Mouse (Mus musculus) neural tube, embryonic 11.5 days (tissue): ENCODE data around the gene Tcf20. TPM values are rescaled to one million over a fixed set of nuclear protein-coding genes. Genes with fewer than 3 reads are reported as not detected.
"Not testable (repeated sequence)": the region's sequence is repeated elsewhere in the genome, so short reads cannot be mapped to it uniquely, and the experiment has no call there.

ENCODE experiments used
- ATAC-seq: fragments of 200-750 bp; cut with Nextera tagmentation; 2 replicates; pipeline ENCODE4 v1.8.0; 2017; ENCODE audit warnings: moderate number of reproducible peaks, mild to moderate bottlenecking, moderate TSS enrichment, moderate library complexity; ENCODE audit not compliant: insufficient read depth, low FRiP score, low TSS enrichment
- DNase-seq: peaks from one replicate; pipeline ENCODE4 v3.0.0-alpha.2; 2015; ENCODE audit warnings: low spot score
- H3K27ac ChIP-seq: fragments of 300-500 bp; sonication (generic); 2 replicates; pipeline ENCODE4 v1.5.1; 2014; ENCODE audit warnings: low read depth, mild to moderate bottlenecking, low read length
- H3K27me3 ChIP-seq: fragments of 300-500 bp; sonication (generic); 2 replicates; pipeline ENCODE4 v1.6.1; 2014; ENCODE audit warnings: mild to moderate bottlenecking, low read length, mixed read lengths; ENCODE audit not compliant: control insufficient read depth, insufficient read depth
- H3K36me3 ChIP-seq: fragments of 300-500 bp; sonication (generic); 2 replicates; pipeline ENCODE4 v1.6.1; 2014; ENCODE audit warnings: mild to moderate bottlenecking, low read length, moderate library complexity, mixed read lengths; ENCODE audit not compliant: control insufficient read depth, insufficient read depth
- H3K4me1 ChIP-seq: fragments of 300-500 bp; sonication (generic); 2 replicates; pipeline ENCODE4 v1.6.1; 2014; ENCODE audit warnings: low read length, mixed read lengths; ENCODE audit not compliant: control insufficient read depth, insufficient read depth
- H3K4me2 ChIP-seq: fragments of 300-500 bp; sonication (generic); 2 replicates; pipeline ENCODE4 v1.6.1; 2014; ENCODE audit warnings: low read depth, mild to moderate bottlenecking, moderate library complexity
- H3K4me3 ChIP-seq: fragments of 300-500 bp; sonication (generic); 2 replicates; pipeline ENCODE4 v1.5.1; 2014; ENCODE audit warnings: low read depth, low read length
- H3K9ac ChIP-seq: fragments of 300-500 bp; sonication (generic); 2 replicates; pipeline ENCODE4 v1.6.1; 2014; ENCODE audit warnings: mild to moderate bottlenecking, low read length
- H3K9me3 ChIP-seq: fragments of 300-500 bp; sonication (generic); 2 replicates; pipeline ENCODE4 v1.6.1; 2016; ENCODE audit warnings: low read length; ENCODE audit not compliant: control insufficient read depth
- WGBS: fragments of 180-500 bp; shearing (Covaris S2); extraction: QIAGEN DNeasy Blood & Tissue Kit; methylation state at CpG from one replicate; pipeline ENCODE4 v1.1.7; 2014; 5-methylcytosine and 5-hydroxymethylcytosine counted together
- polyA plus RNA-seq: library from polyadenylated mRNA; unstranded; fragments of >200 nt; fragmentation: Nextera tagmentation; extraction: Ambion mirVana; gene quantifications from 2 replicates; pipeline ENCODE4 v1.2.1, GENCODE M21; 2014

The Tcf20 gene
- polyA plus RNA-seq, 1 experiment from 2014 or later = 12.4 TPM

DNA sequence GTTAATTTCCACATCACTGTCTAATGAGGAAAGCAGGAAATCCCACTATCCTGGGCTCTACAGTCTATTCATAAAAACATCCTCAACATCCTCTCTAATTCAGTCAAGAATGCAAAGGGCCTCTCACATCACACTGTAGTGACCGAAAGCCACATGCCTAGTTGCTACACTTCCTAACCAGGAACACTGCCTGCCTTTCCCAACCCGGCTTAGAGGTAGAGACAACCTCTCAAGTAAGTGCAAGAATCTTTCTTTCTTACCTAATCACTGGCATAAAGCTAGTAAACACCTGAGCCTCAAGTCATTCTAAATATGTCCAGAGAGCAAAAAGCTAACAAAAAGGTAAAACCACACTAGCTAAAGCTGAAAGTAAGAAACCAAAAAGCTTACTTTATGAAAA, 110.8 kb downstream of the Tcf20 start:
- no peaks in the 10 kb centered on the region for H3K36me3 ChIP-seq
- DNase-seq (no peak), ATAC-seq (no peak)
- no peak overlapping the region for H3K4me2 ChIP-seq
- H3K4me1 ChIP-seq = no peaks in the 10 kb centered on the region
- H3K9me3 ChIP-seq = no peaks in the 10 kb centered on the region
- no peaks in the 10 kb centered on the region for H3K27me3 ChIP-seq
- no peak overlapping the region for H3K9ac ChIP-seq
- H3K27ac ChIP-seq = no peak overlapping the region
- 95% methylated on average over 2 of the region's 2 CpGs for WGBS
- no peak overlapping the region for H3K4me3 ChIP-seq

DNA sequence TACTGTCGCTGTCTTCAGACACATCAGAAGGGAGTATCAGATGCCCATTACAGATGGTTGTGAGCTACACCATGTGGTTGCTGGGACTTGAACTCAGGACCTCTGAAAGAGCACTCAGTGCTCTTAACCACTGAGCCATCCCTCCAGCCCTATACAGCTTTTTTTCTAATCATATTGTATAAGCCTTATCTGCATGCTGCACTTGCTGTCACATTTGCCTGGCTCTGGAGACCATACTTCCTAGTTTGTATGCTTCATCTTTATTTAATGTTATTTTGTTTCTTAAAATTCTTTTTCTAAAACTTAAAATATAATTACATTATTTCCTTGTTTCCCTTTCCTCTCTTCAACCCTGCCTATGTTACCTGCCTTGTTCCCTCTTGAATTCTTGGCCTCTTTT, 115.6 kb downstream of the Tcf20 start:
- Histone ChIP-seq H3K27ac (no peak overlapping the region), H3K4me2 (no peak overlapping the region), H3K4me1 (no peaks in the 10 kb centered on the region), H3K27me3 (no peaks in the 10 kb centered on the region), H3K36me3 (no peaks in the 10 kb centered on the region), H3K9me3 (no peaks in the 10 kb centered on the region), H3K4me3 (no peak overlapping the region), H3K9ac (no peak overlapping the region)
- DNase-seq (no peak), ATAC-seq (no peak)
- 98% methylated on average over 1 of the region's 1 CpGs for WGBS

DNA sequence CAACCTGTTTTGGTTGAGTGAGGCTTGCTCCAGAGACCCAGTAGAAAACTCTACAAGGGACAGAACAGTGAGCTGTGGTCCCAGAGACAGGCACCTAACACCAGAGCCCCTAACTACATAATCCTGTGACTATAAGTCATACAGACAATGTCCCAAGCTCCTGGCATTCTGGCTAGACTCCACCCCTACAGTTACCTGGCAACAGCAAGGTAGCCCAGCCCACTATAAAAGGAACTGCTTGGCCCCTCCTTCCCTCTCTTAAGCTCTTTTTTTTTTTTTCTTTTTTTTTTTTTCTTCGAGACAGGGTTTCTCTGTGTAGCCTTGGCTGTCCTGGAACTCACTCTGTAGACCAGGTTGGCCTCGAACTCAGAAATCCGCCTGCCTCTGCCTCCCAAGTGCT, 121.4 kb downstream of the Tcf20 start:
- H3K27ac ChIP-seq, H3K9ac ChIP-seq, H3K4me3 ChIP-seq, H3K9me3 ChIP-seq, H3K36me3 ChIP-seq, H3K4me1 ChIP-seq, ATAC-seq, DNase-seq, H3K27me3 ChIP-seq, H3K4me2 ChIP-seq: not testable (repeated sequence)
- WGBS = 100% methylated on average over 3 of the region's 3 CpGs

DNA sequence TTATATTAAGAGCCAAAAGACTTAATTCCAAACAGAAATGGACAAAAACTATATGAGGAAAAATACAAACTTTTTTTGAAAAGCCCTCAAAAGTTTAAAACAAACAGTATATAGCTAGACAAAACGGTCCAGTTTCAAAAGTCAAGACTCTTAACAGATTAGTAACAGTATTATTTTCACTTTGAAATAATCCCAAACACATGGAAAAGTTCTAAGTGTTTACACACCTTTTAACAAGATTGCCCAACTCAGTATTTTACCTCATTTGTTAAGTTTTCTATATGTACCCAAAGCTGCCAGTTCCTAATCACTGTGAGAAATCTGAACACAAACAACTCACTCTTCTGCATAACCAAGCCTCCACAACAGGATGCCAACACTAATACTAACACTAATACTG, 124.0 kb downstream of the Tcf20 start:
- Histone ChIP-seq H3K27ac (no peak overlapping the region), H3K4me3 (no peak overlapping the region), H3K9ac (no peak overlapping the region), H3K27me3 (no peaks in the 10 kb centered on the region), H3K36me3 (no peaks in the 10 kb centered on the region; the same call in 1 of the 2 replicates), H3K9me3 (no peaks in the 10 kb centered on the region), H3K4me1 (no peaks in the 10 kb centered on the region), H3K4me2 (no peak overlapping the region)
- DNase-seq (no peak), ATAC-seq (no peak)
- 93% methylated on average over 1 of the region's 1 CpGs for WGBS

DNA sequence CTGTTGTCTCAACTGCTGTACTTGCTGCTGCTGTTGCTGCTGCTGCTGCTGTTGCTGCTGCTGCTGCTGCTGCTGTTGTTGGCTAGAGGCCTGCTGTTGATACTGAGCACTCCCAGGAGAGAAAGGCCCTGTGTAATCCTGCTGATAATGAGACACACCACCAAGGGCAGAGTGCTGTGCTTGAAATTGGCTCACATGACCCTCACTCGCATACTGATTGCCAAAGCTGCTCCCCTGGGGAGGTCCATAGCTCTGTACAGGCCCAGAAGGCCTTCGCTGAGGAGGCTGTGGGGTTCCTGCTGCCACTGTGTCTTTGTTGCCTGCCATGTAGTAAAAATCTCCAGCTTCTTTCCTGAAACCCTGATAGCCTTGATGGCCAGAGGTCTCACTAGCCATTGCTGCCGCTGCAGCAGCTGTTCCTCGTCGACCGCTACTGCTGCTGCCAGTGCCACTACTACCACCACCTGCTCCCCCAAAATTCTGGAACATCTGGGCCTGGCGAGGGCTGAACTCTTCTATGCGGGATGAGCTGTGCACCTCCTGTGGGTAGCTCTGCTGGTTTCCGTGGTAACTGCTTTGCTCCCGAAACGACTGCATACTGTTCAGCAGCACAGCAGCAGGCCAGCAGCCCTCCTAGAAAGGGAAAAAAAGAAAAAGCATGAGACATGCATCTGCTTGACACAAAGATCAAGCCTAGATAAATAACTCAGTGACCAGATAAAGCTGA, 130.9 kb downstream of the Tcf20 start:
- peak; percentile 45 for DNase-seq
- no peak; the same call in 1 of the 2 replicates for ATAC-seq
- Histone ChIP-seq H3K4me2 (no peak overlapping the region), H3K4me1 (peaks cover 6% of the 10 kb centered on the region), H3K36me3 (peaks cover 11% of the 10 kb centered on the region), H3K4me3 (no peak overlapping the region), H3K27ac (peak overlapping the region; percentile 76), H3K9me3 (no peaks in the 10 kb centered on the region), H3K9ac (no peak overlapping the region), H3K27me3 (no peaks in the 10 kb centered on the region)
- 43% methylated on average over 11 of the region's 11 CpGs for WGBS

DNA sequence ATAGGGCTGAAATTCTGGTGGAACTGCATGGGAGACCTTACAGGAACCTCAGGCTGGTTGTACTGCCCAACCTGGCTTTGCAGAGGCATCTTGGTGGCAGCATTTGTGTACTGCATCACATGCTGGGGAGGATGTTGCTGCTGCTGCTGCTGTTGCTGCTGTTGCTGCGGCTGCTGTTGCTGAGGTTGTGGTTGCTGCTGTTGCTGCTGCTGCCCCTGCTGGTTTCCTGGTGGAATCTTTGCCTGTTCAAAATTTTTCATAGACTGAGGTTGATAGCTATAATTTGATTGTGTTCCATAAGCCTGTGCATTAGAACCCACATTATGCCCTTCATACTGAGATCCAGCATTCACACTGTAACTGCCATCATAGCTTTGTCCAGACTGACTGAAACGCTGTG, 131.6 kb downstream of the Tcf20 start:
- Histone ChIP-seq H3K4me1 (peaks cover 6% of the 10 kb centered on the region), H3K9me3 (no peaks in the 10 kb centered on the region), H3K4me2 (no peak overlapping the region), H3K36me3 (peaks cover 16% of the 10 kb centered on the region), H3K4me3 (no peak overlapping the region), H3K27ac (no peak overlapping the region), H3K9ac (no peak overlapping the region), H3K27me3 (no peaks in the 10 kb centered on the region)
- ATAC-seq (no peak), DNase-seq (no peak)
- 88% methylated on average over 2 of the region's 2 CpGs for WGBS

DNA sequence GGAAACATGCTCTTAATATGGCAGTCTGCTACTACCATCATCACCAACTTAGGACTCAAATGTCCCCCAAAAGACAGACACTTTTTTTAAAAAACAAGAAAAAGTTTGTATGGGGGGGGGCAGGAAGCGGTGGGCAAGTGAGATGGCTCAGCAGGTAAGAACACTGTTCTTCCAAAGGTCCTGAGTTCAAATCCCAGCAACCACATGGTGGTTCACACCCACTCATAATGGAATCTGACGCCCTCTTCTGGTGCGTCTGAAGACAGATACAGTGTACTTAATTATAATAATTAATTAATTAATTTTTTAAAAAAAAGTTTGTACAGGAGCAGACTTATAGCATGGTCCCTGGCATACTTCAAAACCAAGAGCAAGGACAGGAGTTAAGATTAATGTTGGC, 148.5 kb downstream of the Tcf20 start:
- no peak for ATAC-seq
- Histone ChIP-seq H3K27ac (no peak overlapping the region), H3K9ac (no peak overlapping the region), H3K36me3 (no peaks in the 10 kb centered on the region), H3K4me3 (no peak overlapping the region), H3K4me1 (no peaks in the 10 kb centered on the region), H3K27me3 (no peaks in the 10 kb centered on the region), H3K9me3 (no peaks in the 10 kb centered on the region), H3K4me2 (no peak overlapping the region)
- 93% methylated on average over 3 of the region's 3 CpGs for WGBS
- DNase-seq = no peak

DNA sequence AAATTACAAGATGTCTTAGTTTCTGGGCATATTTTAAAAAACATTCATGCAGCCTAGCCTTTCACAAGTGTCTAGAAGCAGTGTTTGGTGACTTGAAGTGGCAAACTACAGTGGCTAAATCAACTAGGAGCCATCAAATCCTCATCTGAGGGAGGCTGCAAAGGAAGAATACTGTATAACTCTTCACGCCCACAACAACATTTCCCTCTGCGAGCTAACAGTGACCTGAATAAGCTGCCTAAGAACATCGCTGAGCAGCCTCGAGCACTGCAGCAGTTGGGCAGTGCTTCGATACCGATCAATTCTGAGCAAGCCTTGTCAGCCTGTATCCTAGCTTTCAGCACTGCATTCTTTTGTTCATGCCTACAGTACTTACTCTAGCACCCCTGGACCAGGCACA, 157.8 kb downstream of the Tcf20 start:
- H3K9ac ChIP-seq = no peak overlapping the region
- H3K27me3 ChIP-seq = no peaks in the 10 kb centered on the region
- H3K4me3 ChIP-seq = no peak overlapping the region
- no peaks in the 10 kb centered on the region for H3K36me3 ChIP-seq
- H3K9me3 ChIP-seq = no peaks in the 10 kb centered on the region
- H3K27ac ChIP-seq = no peak overlapping the region
- DNase-seq = no peak
- H3K4me1 ChIP-seq = no peaks in the 10 kb centered on the region
- WGBS = 90% methylated on average over 6 of the region's 6 CpGs
- no peak overlapping the region for H3K4me2 ChIP-seq
- no peak for ATAC-seq

DNA sequence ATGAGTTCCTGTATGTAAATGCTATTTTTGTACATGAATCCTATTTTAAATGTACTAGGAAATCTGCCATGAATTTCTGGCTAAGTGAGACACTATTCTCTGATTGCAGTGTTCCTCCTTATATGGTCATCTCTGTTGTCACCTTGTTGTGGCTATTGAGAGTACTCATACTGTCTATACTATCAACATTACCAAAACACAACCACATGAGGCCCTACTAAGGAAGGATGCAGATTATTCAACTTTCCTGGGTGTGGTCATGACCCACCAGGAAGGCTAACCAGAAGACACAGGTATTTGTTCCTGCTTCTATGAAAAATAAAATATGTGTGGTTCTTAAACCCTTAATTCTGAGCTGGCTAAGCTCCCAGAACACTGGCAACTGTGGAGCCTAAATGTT, 161.8 kb downstream of the Tcf20 start:
- H3K27ac ChIP-seq = no peak overlapping the region
- H3K9me3 ChIP-seq = no peaks in the 10 kb centered on the region
- H3K4me1 ChIP-seq = no peaks in the 10 kb centered on the region
- H3K27me3 ChIP-seq = no peaks in the 10 kb centered on the region
- DNase-seq = no peak
- ATAC-seq = no peak
- no peak overlapping the region for H3K9ac ChIP-seq
- H3K4me2 ChIP-seq = no peak overlapping the region
- H3K4me3 ChIP-seq = no peak overlapping the region
- H3K36me3 ChIP-seq = no peaks in the 10 kb centered on the region
